ENCODE assay signal across 35 mouse cellular contexts in the genomic region with DNA sequence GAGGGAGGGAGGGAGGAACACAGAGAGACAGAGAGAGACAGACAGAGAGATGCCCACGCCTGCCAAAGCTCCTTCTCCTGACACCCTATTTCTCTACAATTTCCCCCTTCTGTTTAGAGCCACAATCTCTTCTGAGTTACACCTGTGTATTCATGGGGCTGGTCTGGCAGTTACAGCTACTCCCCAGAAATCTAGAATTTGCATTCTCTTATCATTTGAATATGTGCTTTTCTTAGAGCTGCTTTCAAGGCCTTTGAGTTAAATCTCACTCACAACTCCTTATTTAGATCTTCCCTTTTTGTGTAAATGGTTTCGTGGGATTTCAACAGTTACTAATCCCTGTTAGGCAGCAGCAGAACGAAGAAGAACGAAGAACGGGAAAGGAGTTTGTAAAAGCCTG. TPM values are rescaled to one million over a fixed set of nuclear protein-coding genes. Genes with fewer than 3 reads are reported as not detected.
"Had no signal": no experiment of that assay in that cellular context is flagged by ENCODE, and none has a peak within 500 bp of the region (broad histone marks: within the 10 kb centered on the region; RNA-seq: fewer than 3 reads in every experiment).

No protein-coding gene starts in this region.

- H3K36me3 ChIP-seq: heart, embryonic 12.5 days; heart, embryonic 13.5 days; heart, embryonic 15.5 days; hindbrain, embryonic 10.5 days; hindbrain, embryonic 12.5 days; hindbrain, embryonic 13.5 days; hindbrain, embryonic 15.5 days; intestine, embryonic 15.5 days; kidney, embryonic 15.5 days had no signal

- H3K27me3 ChIP-seq: heart, embryonic 12.5 days; heart, embryonic 13.5 days; heart, embryonic 15.5 days; hindbrain, embryonic 12.5 days; hindbrain, embryonic 13.5 days; hindbrain, embryonic 15.5 days; intestine, embryonic 15.5 days; kidney, embryonic 15.5 days had no signal

- DNase-seq: heart, postnatal 10 days; heart, postnatal 14 days; heart, postnatal 36 days; heart, postnatal 4 days; kidney, adult 11 months; kidney, adult 18-20 months; kidney, adult 2 months; kidney, adult 8-10 months; kidney, adult 9 months; kidney, postnatal 10 days; kidney, postnatal 14 days; kidney, postnatal 25 days; kidney, postnatal 36 days; kidney, postnatal 4 days; layer of hippocampus, adult 9-11 months; layer of hippocampus, postnatal 36 days had no signal

- H3K9ac ChIP-seq: heart, embryonic 12.5 days; heart, embryonic 13.5 days; heart, embryonic 15.5 days; hindbrain, embryonic 12.5 days; hindbrain, embryonic 13.5 days; hindbrain, embryonic 14.5 days; hindbrain, embryonic 15.5 days; intestine, embryonic 15.5 days; kidney, embryonic 15.5 days had no signal

- ATAC-seq: hindbrain, embryonic 16.5 days; hindbrain, postnatal 0 days; inflammation-experienced regulatory T-cells, adult 6 months; intestine, embryonic 15.5 days; intestine, embryonic 16.5 days; intestine, postnatal 0 days had no signal

- H3K27ac ChIP-seq: heart, embryonic 13.5 days; heart, embryonic 15.5 days; hindbrain, embryonic 10.5 days; hindbrain, embryonic 12.5 days; hindbrain, embryonic 13.5 days; hindbrain, embryonic 14.5 days; hindbrain, embryonic 15.5 days; hindbrain, postnatal 0 days; intestine, embryonic 15.5 days; kidney, embryonic 15.5 days; kidney, postnatal 0 days; layer of hippocampus, adult 2 months; left cerebral cortex, adult 2 months had no signal

- H3K4me3 ChIP-seq: heart, embryonic 12.5 days; heart, embryonic 13.5 days; heart, embryonic 15.5 days; hindbrain, embryonic 10.5 days; hindbrain, embryonic 12.5 days; hindbrain, embryonic 13.5 days; hindbrain, embryonic 15.5 days; intestine, embryonic 15.5 days; kidney, embryonic 15.5 days; layer of hippocampus, adult 2 months; left cerebral cortex, adult 2 months had no signal

- H3K9me3 ChIP-seq: heart, embryonic 12.5 days; heart, embryonic 13.5 days; heart, embryonic 15.5 days; hindbrain, embryonic 10.5 days; hindbrain, embryonic 12.5 days; hindbrain, embryonic 13.5 days; hindbrain, embryonic 15.5 days; intestine, embryonic 15.5 days; kidney, embryonic 15.5 days had no signal

- H3K4me2 ChIP-seq: heart, embryonic 15.5 days; hindbrain, embryonic 12.5 days; hindbrain, embryonic 13.5 days; hindbrain, embryonic 14.5 days; hindbrain, embryonic 15.5 days; intestine, embryonic 15.5 days; kidney, embryonic 15.5 days had no signal

- H3K4me1 ChIP-seq: hindbrain, embryonic 10.5 days; hindbrain, embryonic 12.5 days; hindbrain, embryonic 13.5 days; hindbrain, embryonic 15.5 days; intestine, embryonic 15.5 days; kidney, embryonic 15.5 days had no signal

RNA-seq across cellular contexts. Expression of a gene that starts 55.0 kb away (rescaled TPM):
- total RNA-seq: hematopoietic stem cell, adult 5-6 weeks had no signal
